Mouse (Mus musculus): ENCODE measurements around the gene Mdn1. TPM values are rescaled to one million over a fixed set of nuclear protein-coding genes. Genes with fewer than 3 reads are reported as not detected.
A peak's percentile ranks its signal among the peaks of the same experiment; 100 is the strongest.

Gene Mdn1
- total RNA-seq (2021) = 10 to 100 TPM; 12.8 to 17.1 TPM

DNA sequence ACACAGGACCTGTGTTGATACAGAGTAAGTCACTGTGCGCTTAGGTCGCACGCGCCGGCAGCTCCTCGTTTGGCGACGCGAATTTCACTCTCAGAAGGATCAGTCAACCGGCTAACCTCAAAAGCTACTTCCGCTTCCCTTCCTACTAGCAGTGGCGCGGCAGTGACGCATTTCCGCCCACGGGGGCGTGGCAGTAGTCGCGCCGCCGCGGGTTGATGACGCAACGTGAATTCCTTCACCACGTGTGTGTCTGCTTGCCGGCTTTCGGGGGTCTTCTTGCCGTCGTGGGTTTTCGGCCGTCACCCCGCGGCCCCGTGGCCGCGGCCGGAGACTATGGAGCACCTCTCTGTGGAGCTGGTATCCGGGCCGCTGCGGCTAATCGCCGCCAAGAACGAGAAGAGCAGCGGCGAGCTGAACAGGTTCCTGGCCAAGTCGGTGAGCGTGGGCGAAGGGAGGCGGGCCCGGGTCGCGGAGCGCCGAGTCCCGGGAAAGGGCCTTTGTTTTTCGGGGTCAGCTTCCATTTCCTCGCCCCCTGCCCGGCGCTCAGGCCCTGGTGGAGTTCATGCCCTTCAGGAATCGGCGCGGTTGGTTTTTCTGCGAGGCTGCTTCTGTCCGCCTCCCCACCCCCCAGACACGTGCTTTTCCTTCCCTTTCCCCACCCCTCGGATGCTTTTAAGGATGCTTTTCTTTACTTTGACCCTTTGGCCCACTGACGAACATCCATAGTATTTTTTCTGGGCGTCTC is at the start of gene Mdn1:
Gene Mdn1, plus strand, starts transcription at position 202 of the 745 bp plus-strand sequence.
- DNase-seq = peak; percentile 96 to 98
- intact Hi-C loops (cut with DNase I) = loop anchor here (10.0 kb wide), 1 partner anchor 378 kb away; the partner anchor contains the start of gene Ube2j1

DNA sequence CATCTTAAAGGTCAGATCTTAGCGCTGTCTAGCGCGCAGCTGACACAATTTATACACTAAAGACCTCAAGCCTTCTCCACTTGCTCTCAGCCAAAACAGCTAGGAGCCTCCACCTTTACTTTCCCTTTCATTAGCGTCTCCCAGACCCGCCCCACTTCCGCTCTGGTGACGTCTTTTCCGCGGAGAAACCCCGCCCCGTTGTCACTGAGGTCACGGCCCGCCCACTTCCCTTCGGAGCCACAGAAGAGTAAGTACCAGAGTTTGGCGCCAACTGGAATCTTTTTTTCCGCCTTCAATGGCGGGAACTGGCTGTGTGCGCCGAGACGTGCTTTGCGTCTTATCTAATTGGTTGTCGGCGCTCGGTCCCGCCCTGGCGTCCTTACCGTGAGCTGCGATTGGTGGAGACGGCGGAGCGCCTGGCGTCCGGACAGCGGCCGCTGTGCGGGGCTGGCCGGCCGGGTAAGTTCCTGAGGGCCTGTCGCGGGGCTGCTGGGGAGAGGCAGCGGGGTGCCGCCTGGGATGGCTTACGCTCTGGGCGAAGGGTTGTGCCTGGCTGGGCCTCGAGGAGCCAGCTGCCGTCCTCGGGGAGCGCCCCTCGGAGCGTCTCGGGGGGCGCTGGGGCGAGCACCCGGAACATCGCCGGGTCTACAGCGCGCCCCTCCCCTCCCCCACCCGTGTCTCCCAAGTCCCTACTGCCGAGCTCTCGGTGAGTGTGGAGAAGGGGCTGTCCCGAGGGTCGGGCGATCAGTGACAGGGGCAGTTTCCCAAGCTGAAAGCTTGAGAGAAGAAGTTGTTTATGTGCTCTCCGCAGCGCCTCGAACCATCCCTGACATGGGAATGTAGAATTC is 41.7 kb upstream of the Mdn1 start, which contains the start of gene Casp8ap2:
Gene Casp8ap2, plus strand, starts transcription at position 418 of the 848 bp plus-strand sequence.
- peak; percentile 99 to 100 for DNase-seq
- intact Hi-C loops (cut with DNase I) = loop anchor here (10.0 kb wide), 1 partner anchor 420 kb away; the partner anchor contains the start of gene Ube2j1

- DNase-seq = no peak
- intact Hi-C loops (cut with DNase I) = no loop called here
These were observed 35.3 kb upstream of the Mdn1 start for GRCm38 (mm10) chr4:32621637-32622036.

- intact Hi-C loops (cut with DNase I) = loop anchor here (10.0 kb wide), 1 partner anchor 383 kb away; the partner anchor contains the start of gene Ube2j1
- DNase-seq = no peak
These were observed 5.2 kb upstream of the Mdn1 start for GRCm38 (mm10) chr4:32651669-32652068.

GRCm38 (mm10) chr4:32656146-32656904 is 594 bp upstream of the Mdn1 start:
- DNase-seq = no peak
- intact Hi-C loops (cut with DNase I) = loop anchor here (10.0 kb wide), 1 partner anchor 378 kb away; the partner anchor contains the start of gene Ube2j1

- intact Hi-C loops (cut with DNase I) = no loop called here
These were observed 8.9 kb downstream of the Mdn1 start for GRCm38 (mm10) chr4:32665843-32666242.

DNA sequence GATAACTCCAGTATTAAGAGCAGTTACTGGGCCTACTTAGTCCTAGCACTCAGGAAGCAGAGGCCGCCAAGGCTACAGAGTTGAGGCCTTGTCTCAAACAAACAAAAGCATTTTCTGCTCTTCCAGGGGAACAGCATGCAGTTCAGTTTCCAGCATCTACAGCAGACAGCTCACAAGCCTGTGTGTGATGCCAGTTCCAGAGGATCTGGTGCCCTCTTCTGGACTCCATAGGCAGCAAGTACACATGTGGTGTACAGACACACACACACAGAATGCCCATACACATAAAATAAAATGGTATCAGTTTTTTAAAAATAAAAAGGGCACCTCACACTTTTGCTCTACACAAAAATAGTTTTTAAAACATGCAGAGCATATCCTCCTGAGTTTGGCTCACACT is 11.4 kb downstream of the Mdn1 start:
- intact Hi-C loops (cut with DNase I) = no loop called here
- DNase-seq = no peak

More at GRCm38 (mm10) chr4:32665843-32666242, 8.9 kb downstream of the Mdn1 start:
- DNase-seq = no peak

GRCm38 (mm10) chr4:32669825-32670224 is 12.9 kb downstream of the Mdn1 start:
- intact Hi-C loops (cut with DNase I) = no loop called here
- no peak for DNase-seq

- intact Hi-C loops (cut with DNase I) = no loop called here
- no peak for DNase-seq
These were observed 17.1 kb downstream of the Mdn1 start for GRCm38 (mm10) chr4:32674025-32674424.

GRCm38 (mm10) chr4:32677471-32677870 is 20.6 kb downstream of the Mdn1 start:
- intact Hi-C loops (cut with DNase I) = no loop called here
- DNase-seq = no peak

DNA sequence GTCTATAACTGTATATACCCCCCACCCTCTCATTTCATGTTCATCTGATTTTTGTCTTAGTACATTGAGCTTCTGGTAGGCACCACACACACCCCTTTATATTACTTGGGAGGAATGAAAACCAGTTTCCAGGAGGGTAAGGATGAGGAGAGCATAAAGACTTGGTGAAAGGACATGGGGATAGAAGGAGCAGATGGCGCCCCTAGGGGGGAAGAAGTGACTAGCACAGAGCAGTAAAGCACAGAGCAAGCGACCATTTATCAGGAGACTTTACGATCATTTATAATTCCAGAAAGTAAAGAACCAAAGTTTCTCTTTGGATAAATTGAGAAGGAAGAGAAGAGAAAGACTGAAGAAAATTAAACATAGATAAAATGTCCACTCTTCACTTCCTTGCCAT is 23.9 kb downstream of the Mdn1 start:
- intact Hi-C loops (cut with DNase I) = no loop called here
- DNase-seq = no peak

- intact Hi-C loops (cut with DNase I) = no loop called here
- peak in 1 of 2 experiments; percentile 5 for DNase-seq
These were observed 25.6 kb downstream of the Mdn1 start for GRCm38 (mm10) chr4:32682471-32682870.

- no peak for DNase-seq
- intact Hi-C loops (cut with DNase I) = no loop called here
These were observed 26.2 kb downstream of the Mdn1 start for GRCm38 (mm10) chr4:32683061-32683582.

DNA sequence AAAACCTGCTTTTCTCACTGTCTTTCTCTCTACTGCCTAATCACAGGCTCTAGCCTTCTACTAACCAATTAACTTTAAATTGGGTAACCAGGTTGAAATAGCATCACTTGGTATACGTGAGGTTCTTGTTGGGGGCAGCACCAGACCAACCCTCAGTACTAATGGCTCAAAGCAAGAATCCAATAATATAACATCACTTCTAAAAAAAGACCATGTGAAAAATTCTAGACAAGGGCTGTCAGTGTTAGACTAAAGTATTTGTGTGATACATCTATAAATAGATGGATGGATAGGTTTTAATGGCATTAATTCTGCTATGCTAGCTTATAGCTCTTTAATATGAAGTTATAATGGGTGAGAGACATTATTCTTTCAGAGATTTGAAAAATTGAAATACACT is 60.8 kb downstream of the Mdn1 start:
- DNase-seq = no peak
- intact Hi-C loops (cut with DNase I) = no loop called here

GRCm38 (mm10) chr4:32745394-32745793 is 88.5 kb downstream of the Mdn1 start:
- no peak for DNase-seq
- intact Hi-C loops (cut with DNase I) = no loop called here

DNA sequence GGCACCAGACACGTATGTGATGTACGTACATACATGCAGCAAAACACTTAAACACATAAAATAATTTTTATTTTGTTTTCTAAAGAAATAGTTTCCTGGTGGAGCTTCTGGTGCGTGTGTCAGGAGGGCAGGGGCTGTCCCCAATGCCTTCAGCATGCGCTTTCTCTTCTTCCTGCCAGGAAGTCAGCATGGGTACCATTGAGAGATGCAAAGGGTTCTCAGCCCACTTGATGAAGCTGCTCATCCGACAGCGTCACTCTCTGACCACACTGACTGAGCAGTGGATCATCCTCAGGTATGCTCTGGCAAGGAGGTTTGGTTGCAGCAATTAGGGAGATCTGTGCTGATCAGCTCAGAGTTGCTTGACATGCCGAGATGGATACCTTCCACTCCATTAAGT is 91.5 kb downstream of the Mdn1 start:
- no peak for DNase-seq
- intact Hi-C loops (cut with DNase I) = no loop called here

DNA sequence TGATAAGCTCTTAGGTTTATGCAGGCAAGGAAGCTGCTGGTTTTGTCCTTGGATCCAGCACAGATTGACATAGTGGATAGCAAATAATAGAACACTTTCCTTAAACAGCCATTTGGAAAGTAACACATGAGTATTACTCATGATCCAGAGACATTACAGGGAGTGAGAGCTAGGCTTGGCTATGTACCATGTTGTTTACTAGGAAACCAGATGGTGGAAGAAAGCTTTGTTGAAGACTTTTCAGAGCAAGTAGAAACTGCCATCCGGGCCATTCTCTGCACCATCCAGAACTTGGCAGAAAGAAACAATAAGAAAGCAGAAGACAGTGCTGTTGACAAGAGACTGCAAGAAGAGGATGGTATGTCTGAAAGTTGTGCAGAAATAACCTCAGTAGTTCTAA is 93.8 kb downstream of the Mdn1 start:
- intact Hi-C loops (cut with DNase I) = loop anchor here (5.0 kb wide), 1 partner anchor 202 kb away; the partner anchor contains the start of gene Ankrd6
- no peak for DNase-seq

GRCm38 (mm10) chr4:32757430-32757829 is 100.5 kb downstream of the Mdn1 start:
- no peak for DNase-seq
- intact Hi-C loops (cut with DNase I) = loop anchor here (5.0 kb wide), 1 partner anchor 260 kb away; no protein-coding TSS in a partner anchor

DNA sequence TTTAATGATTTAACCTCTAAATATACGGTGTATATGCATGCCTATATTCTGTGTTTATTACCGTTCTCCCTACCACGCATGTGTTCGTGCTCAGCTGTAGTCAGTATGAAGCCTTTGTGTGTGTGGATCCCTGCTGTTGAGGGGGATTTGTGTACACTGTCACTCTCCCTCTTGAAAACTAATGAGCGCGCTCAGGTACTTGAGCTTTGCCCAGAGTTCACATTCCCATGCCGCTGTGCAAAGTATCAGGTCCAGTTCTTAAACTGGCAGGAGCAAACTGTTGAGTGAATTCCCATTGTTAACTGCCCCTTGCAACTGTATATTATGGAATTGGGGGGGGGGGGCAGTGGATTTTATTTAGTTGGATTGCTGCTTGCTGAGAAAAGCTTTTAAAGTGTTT is 110.6 kb downstream of the Mdn1 start:
- intact Hi-C loops (cut with DNase I) = loop anchor here (5.0 kb wide), 2 partner anchors 185 to 350 kb away; partner anchors contain the start of gene Ankrd6
- DNase-seq = no peak

GRCm38 (mm10) chr4:32768046-32768445 is 111.1 kb downstream of the Mdn1 start:
- intact Hi-C loops (cut with DNase I) = loop anchor here (5.0 kb wide), 2 partner anchors 184 to 349 kb away; partner anchors contain the start of gene Ankrd6
- peak in 1 of 2 experiments; percentile 2 for DNase-seq
